Mouse (Mus musculus): ENCODE data around the gene Kmt2d. TPM values are rescaled to one million over a fixed set of nuclear protein-coding genes. Genes with fewer than 3 reads are reported as not detected.
A peak's percentile ranks its signal among the peaks of the same experiment; 100 is the strongest.

Kmt2d gene
- polyA plus RNA-seq, 1 experiment, result 267 TPM

- Histone ChIP-seq H3K27ac (ENCODE audit: insufficient read depth, low read depth, low read length) (no peak overlapping the region), H3K4me3 (ENCODE audit: insufficient read depth, low read depth, low read length) (peak overlapping the region; percentile 11), H3K4me1 (ENCODE audit: control insufficient read depth, insufficient read depth, low read length) (peaks cover 35% of the 10 kb centered on the region)
- TF ChIP-seq CTCF (IDR thresholded peaks at IDR 0.05; ENCODE audit: insufficient read depth, low read depth, low read length) (no peak), POLR2A (IDR thresholded peaks at IDR 0.05; ENCODE audit: insufficient read depth, low read depth, low read length) (no peak)
- 2% methylated on average over 12 of the region's 12 CpGs for WGBS
Measured at GRCm38 (mm10) chr15:98791221-98791620, 79.8 kb downstream of the Kmt2d start.

- TF ChIP-seq CTCF (IDR thresholded peaks at IDR 0.05; ENCODE audit: insufficient read depth, low read depth, low read length) (no peak), POLR2A (IDR thresholded peaks at IDR 0.05; ENCODE audit: insufficient read depth, low read depth, low read length) (no peak)
- peak overlapping the region; percentile 11 for H3K4me3 ChIP-seq (ENCODE audit: insufficient read depth, low read depth, low read length)
- H3K27ac ChIP-seq (ENCODE audit: insufficient read depth, low read depth, low read length), result no peak overlapping the region
- peaks cover 35% of the 10 kb centered on the region for H3K4me1 ChIP-seq (ENCODE audit: control insufficient read depth, insufficient read depth, low read length)
- 1% methylated on average over 23 of the region's 23 CpGs for WGBS
Measured at GRCm38 (mm10) chr15:98790761-98791160, 80.2 kb downstream of the Kmt2d start.

GRCm38 (mm10) chr15:98789661-98790535 is 81.1 kb downstream of the Kmt2d start, which contains the start of gene Wnt1:
TSS of gene Wnt1 (plus strand) at chr15:98789857.
- Histone ChIP-seq H3K4me3 (ENCODE audit: insufficient read depth, low read depth, low read length) (peak within 1 kb of the TSS; percentile 11; the same call in 1 of the 2 replicates), H3K4me1 (ENCODE audit: control insufficient read depth, insufficient read depth, low read length) (peaks cover 35% of the 10 kb centered on the region), H3K27ac (ENCODE audit: insufficient read depth, low read depth, low read length) (no peak within 1 kb of the TSS)
- 3% methylated on average over 51 of the region's 51 CpGs for WGBS
- peak; percentile 35; the same call in 1 of the 2 replicates for TF ChIP-seq CTCF (IDR thresholded peaks at IDR 0.05; ENCODE audit: insufficient read depth, low read depth, low read length)
- no peak for TF ChIP-seq POLR2A (IDR thresholded peaks at IDR 0.05; ENCODE audit: insufficient read depth, low read depth, low read length)

GRCm38 (mm10) chr15:98788972-98789660 is 81.9 kb downstream of the Kmt2d start:
- H3K27ac ChIP-seq (ENCODE audit: insufficient read depth, low read depth, low read length), result no peak overlapping the region
- 11% methylated on average over 24 of the region's 24 CpGs for WGBS
- no peak overlapping the region for H3K4me3 ChIP-seq (ENCODE audit: insufficient read depth, low read depth, low read length)
- peaks cover 35% of the 10 kb centered on the region for H3K4me1 ChIP-seq (ENCODE audit: control insufficient read depth, insufficient read depth, low read length)
- TF ChIP-seq POLR2A (IDR thresholded peaks at IDR 0.05; ENCODE audit: insufficient read depth, low read depth, low read length) (no peak), CTCF (IDR thresholded peaks at IDR 0.05; ENCODE audit: insufficient read depth, low read depth, low read length) (no peak)

GRCm38 (mm10) chr15:98787930-98788329 is 83.1 kb downstream of the Kmt2d start:
- Histone ChIP-seq H3K4me3 (ENCODE audit: insufficient read depth, low read depth, low read length) (no peak overlapping the region), H3K4me1 (ENCODE audit: control insufficient read depth, insufficient read depth, low read length) (peaks cover 29% of the 10 kb centered on the region), H3K27ac (ENCODE audit: insufficient read depth, low read depth, low read length) (no peak overlapping the region)
- WGBS, result 28% methylated on average over 4 of the region's 4 CpGs
- TF ChIP-seq CTCF (IDR thresholded peaks at IDR 0.05; ENCODE audit: insufficient read depth, low read depth, low read length) (peak; percentile 64), POLR2A (IDR thresholded peaks at IDR 0.05; ENCODE audit: insufficient read depth, low read depth, low read length) (no peak)

- no peak for TF ChIP-seq POLR2A (IDR thresholded peaks at IDR 0.05; ENCODE audit: insufficient read depth, low read depth, low read length)
- TF ChIP-seq CTCF (IDR thresholded peaks at IDR 0.05; ENCODE audit: insufficient read depth, low read depth, low read length), result no peak
- no peak overlapping the region for H3K4me3 ChIP-seq (ENCODE audit: insufficient read depth, low read depth, low read length)
- 47% methylated on average over 7 of the region's 7 CpGs for WGBS
- H3K27ac ChIP-seq (ENCODE audit: insufficient read depth, low read depth, low read length), result no peak overlapping the region
- H3K4me1 ChIP-seq (ENCODE audit: control insufficient read depth, insufficient read depth, low read length), result peaks cover 12% of the 10 kb centered on the region
Measured at GRCm38 (mm10) chr15:98785744-98786143, 85.3 kb downstream of the Kmt2d start.

Other genes starting within 250 kb of the Kmt2d start
- not detected in 2 replicates for gene Cacnb3, start 240.4 kb downstream of the Kmt2d start, polyA plus RNA-seq (2012; ENCODE audit: insufficient read depth, insufficient read length, low replicate concordance, missing spikeins)
- gene Ddx23, start 208.3 kb downstream of the Kmt2d start, polyA plus RNA-seq (2012; ENCODE audit: insufficient read depth, insufficient read length, low replicate concordance, missing spikeins), result not detected in 2 replicates
- not detected in 2 replicates for gene Rnd1, start 193.7 kb downstream of the Kmt2d start, polyA plus RNA-seq (2012; ENCODE audit: insufficient read depth, insufficient read length, low replicate concordance, missing spikeins)
- gene Ccdc65, start 163.0 kb downstream of the Kmt2d start, polyA plus RNA-seq (2012; ENCODE audit: insufficient read depth, insufficient read length, low replicate concordance, missing spikeins), result not detected in 2 replicates
- gene Fkbp11, start 143.0 kb downstream of the Kmt2d start, polyA plus RNA-seq (2012; ENCODE audit: insufficient read depth, insufficient read length, low replicate concordance, missing spikeins), result not detected in 2 replicates
- 167 TPM in 1 of 2 replicates, not detected in the other for gene Arf3, start 108.0 kb downstream of the Kmt2d start, polyA plus RNA-seq (2012; ENCODE audit: insufficient read depth, insufficient read length, low replicate concordance, missing spikeins)
- not detected in 2 replicates for gene Wnt10b, start 93.1 kb downstream of the Kmt2d start, polyA plus RNA-seq (2012; ENCODE audit: insufficient read depth, insufficient read length, low replicate concordance, missing spikeins)
- gene Wnt1, start 81.3 kb downstream of the Kmt2d start, polyA plus RNA-seq (2012; ENCODE audit: insufficient read depth, insufficient read length, low replicate concordance, missing spikeins), result not detected in 2 replicates
- gene Ddn, start 61.7 kb downstream of the Kmt2d start, polyA plus RNA-seq (2012; ENCODE audit: insufficient read depth, insufficient read length, low replicate concordance, missing spikeins), result 108 TPM in 1 of 2 replicates, not detected in the other
- not detected in 2 replicates for gene Prkag1, start 39.7 kb downstream of the Kmt2d start, polyA plus RNA-seq (2012; ENCODE audit: insufficient read depth, insufficient read length, low replicate concordance, missing spikeins)
- not detected in 2 replicates for gene Rhebl1, start 23.3 kb upstream of the Kmt2d start, polyA plus RNA-seq (2012; ENCODE audit: insufficient read depth, insufficient read length, low replicate concordance, missing spikeins)
- gene Dhh, start 27.3 kb upstream of the Kmt2d start, polyA plus RNA-seq (2012; ENCODE audit: insufficient read depth, insufficient read length, low replicate concordance, missing spikeins), result not detected in 2 replicates
- not detected in 2 replicates for gene Lmbr1l, start 47.0 kb upstream of the Kmt2d start, polyA plus RNA-seq (2012; ENCODE audit: insufficient read depth, insufficient read length, low replicate concordance, missing spikeins)
- gene Tuba1b, start 63.4 kb upstream of the Kmt2d start, polyA plus RNA-seq (2012; ENCODE audit: insufficient read depth, insufficient read length, low replicate concordance, missing spikeins), result 649 and 1,228 TPM in 2 replicates
- not detected in 2 replicates for gene Gm49450, start 82.3 kb upstream of the Kmt2d start, polyA plus RNA-seq (2012; ENCODE audit: insufficient read depth, insufficient read length, low replicate concordance, missing spikeins)
- gene Tuba1a, start 82.5 kb upstream of the Kmt2d start, polyA plus RNA-seq (2012; ENCODE audit: insufficient read depth, insufficient read length, low replicate concordance, missing spikeins), result 1,035 TPM in 1 of 2 replicates, not detected in the other
- gene Tuba1c, start 158.7 kb upstream of the Kmt2d start, polyA plus RNA-seq (2012; ENCODE audit: insufficient read depth, insufficient read length, low replicate concordance, missing spikeins), result not detected in 2 replicates
- gene Prph, start 184.0 kb upstream of the Kmt2d start, polyA plus RNA-seq (2012; ENCODE audit: insufficient read depth, insufficient read length, low replicate concordance, missing spikeins), result not detected in 2 replicates
- not detected in 2 replicates for gene Troap, start 203.4 kb upstream of the Kmt2d start, polyA plus RNA-seq (2012; ENCODE audit: insufficient read depth, insufficient read length, low replicate concordance, missing spikeins)
- not detected in 2 replicates for gene C1ql4, start 216.6 kb upstream of the Kmt2d start, polyA plus RNA-seq (2012; ENCODE audit: insufficient read depth, insufficient read length, low replicate concordance, missing spikeins)
- gene Dnajc22, start 222.0 kb upstream of the Kmt2d start, polyA plus RNA-seq (2012; ENCODE audit: insufficient read depth, insufficient read length, low replicate concordance, missing spikeins), result not detected in 2 replicates